Mouse (Mus musculus) heart, embryonic 12.5 days (tissue): ENCODE data around the gene Tnfrsf1b. TPM values are rescaled to one million over a fixed set of nuclear protein-coding genes. Genes with fewer than 3 reads are reported as not detected.

Experiments used
- ATAC-seq: fragments of 200-750 bp; cut with Nextera tagmentation; 2 replicates; pipeline ENCODE4 v1.8.0; 2017; ENCODE audit warnings: moderate TSS enrichment, moderate library complexity; ENCODE audit not compliant: insufficient number of reproducible peaks, low FRiP score
- H3K27ac ChIP-seq: fragments of 300-500 bp; sonication (generic); 2 replicates; pipeline ENCODE4 v1.5.1; 2016; ENCODE audit warnings: mild to moderate bottlenecking, moderate library complexity; ENCODE audit not compliant: poor library complexity, severe bottlenecking
- H3K27me3 ChIP-seq: fragments of 300-500 bp; sonication (generic); replicated peaks from 2 replicates; pipeline ENCODE4 v1.6.1; 2016; ENCODE audit warnings: mild to moderate bottlenecking, moderate library complexity
- H3K36me3 ChIP-seq: fragments of 300-500 bp; sonication (generic); 2 replicates; pipeline ENCODE4 v1.6.1; 2016; ENCODE audit warnings: mild to moderate bottlenecking, moderate library complexity
- H3K4me1 ChIP-seq: fragments of 300-500 bp; sonication (generic); replicated peaks from 2 replicates; pipeline ENCODE4 v1.6.1; 2016; ENCODE audit warnings: mild to moderate bottlenecking
- H3K4me2 ChIP-seq: fragments of 300-500 bp; sonication (generic); 2 replicates; pipeline ENCODE4 v1.6.1; 2016; ENCODE audit warnings: mild to moderate bottlenecking, moderate library complexity
- H3K4me3 ChIP-seq: fragments of 300-500 bp; sonication (generic); 2 replicates; pipeline ENCODE4 v1.5.1; 2016; ENCODE audit warnings: mild to moderate bottlenecking
- H3K9ac ChIP-seq: fragments of 300-500 bp; sonication (generic); 2 replicates; pipeline ENCODE4 v1.6.1; 2016; ENCODE audit warnings: mild to moderate bottlenecking, moderate library complexity
- H3K9me3 ChIP-seq: fragments of 300-500 bp; sonication (generic); replicated peaks from 2 replicates; pipeline ENCODE4 v1.6.1; 2016; ENCODE audit warnings: mild to moderate bottlenecking, moderate library complexity
- WGBS: fragments of 180-500 bp; shearing (Covaris S2); methylation state at CpG from one replicate; pipeline ENCODE4 v1.1.7; 2016; 5-methylcytosine and 5-hydroxymethylcytosine counted together
- polyA plus RNA-seq: library from polyadenylated mRNA; unstranded; fragments of >200 nt; fragmentation: Nextera tagmentation; extraction: Ambion mirVana; gene quantifications from 2 replicates; pipeline ENCODE4 v1.2.1, GENCODE M21; 2016

Tnfrsf1b gene
- polyA plus RNA-seq, 1 experiment from 2014 or later, result 3.8 TPM

GRCm38 (mm10) chr4:145276368-145277249, 29.9 kb upstream of the Tnfrsf1b start:
- no peak overlapping the region for H3K9ac ChIP-seq
- no peaks in the 10 kb centered on the region for H3K27me3 ChIP-seq
- H3K4me2 ChIP-seq, result no peak overlapping the region
- WGBS, result 75% methylated on average over 6 of the region's 6 CpGs
- no peak for ATAC-seq
- 0 out of 2 replicates have a peak, but pooled peaks cover 4% of the 10 kb centered on the region for H3K9me3 ChIP-seq
- no peaks in the 10 kb centered on the region for H3K36me3 ChIP-seq
- H3K27ac ChIP-seq, result no peak overlapping the region
- H3K4me3 ChIP-seq, result no peak overlapping the region
- no peaks in the 10 kb centered on the region for H3K4me1 ChIP-seq

GRCm38 (mm10) chr4:145274887-145275286, 28.2 kb upstream of the Tnfrsf1b start:
- WGBS, result 81% methylated on average over 5 of the region's 5 CpGs
- H3K4me1 ChIP-seq, result no peaks in the 10 kb centered on the region
- H3K9ac ChIP-seq, result no peak overlapping the region
- H3K9me3 ChIP-seq, result 0 out of 2 replicates have a peak, but pooled peaks cover 4% of the 10 kb centered on the region
- no peak for ATAC-seq
- H3K27me3 ChIP-seq, result no peaks in the 10 kb centered on the region
- no peak overlapping the region for H3K4me2 ChIP-seq
- H3K4me3 ChIP-seq, result no peak overlapping the region
- H3K36me3 ChIP-seq, result no peaks in the 10 kb centered on the region
- H3K27ac ChIP-seq, result no peak overlapping the region

- Histone ChIP-seq H3K4me2 (no peak overlapping the region), H3K27ac (no peak overlapping the region), H3K9me3 (0 out of 2 replicates have a peak, but pooled peaks cover 4% of the 10 kb centered on the region), H3K4me1 (no peaks in the 10 kb centered on the region), H3K4me3 (no peak overlapping the region), H3K27me3 (no peaks in the 10 kb centered on the region), H3K9ac (no peak overlapping the region), H3K36me3 (no peaks in the 10 kb centered on the region)
- 80% methylated on average over 5 of the region's 5 CpGs for WGBS
- no peak for ATAC-seq
These were observed 27.3 kb upstream of the Tnfrsf1b start for GRCm38 (mm10) chr4:145273923-145274322.

GRCm38 (mm10) chr4:145272763-145273162, 26.1 kb upstream of the Tnfrsf1b start:
- Histone ChIP-seq H3K27me3 (no peaks in the 10 kb centered on the region), H3K4me3 (no peak overlapping the region), H3K9ac (no peak overlapping the region), H3K4me2 (no peak overlapping the region), H3K4me1 (no peaks in the 10 kb centered on the region), H3K36me3 (no peaks in the 10 kb centered on the region), H3K9me3 (0 out of 2 replicates have a peak, but pooled peaks cover 4% of the 10 kb centered on the region), H3K27ac (no peak overlapping the region)
- WGBS, result 62% methylated on average over 1 of the region's 1 CpGs
- no peak for ATAC-seq

DNA sequence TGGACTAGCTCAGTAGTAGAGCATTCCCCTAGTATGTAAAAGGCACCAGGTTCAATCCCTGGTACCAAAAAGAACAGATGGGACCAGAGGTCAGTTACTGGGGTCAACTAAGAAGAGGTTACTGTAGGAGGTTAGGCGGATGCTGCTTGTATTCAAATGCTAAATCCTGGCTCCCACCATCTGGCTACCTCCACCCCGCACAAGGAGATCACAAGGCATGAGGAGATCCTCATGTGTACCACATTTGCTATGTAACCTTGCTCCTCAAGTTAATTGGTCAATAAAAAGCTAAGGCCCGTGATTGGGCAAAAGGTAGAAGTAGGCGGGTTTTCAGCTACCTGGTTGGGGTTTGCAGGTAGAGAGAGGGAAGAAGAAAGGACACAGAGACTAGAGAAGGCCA, 25.0 kb upstream of the Tnfrsf1b start:
- no peaks in the 10 kb centered on the region for H3K36me3 ChIP-seq
- WGBS, result 77% methylated on average over 4 of the region's 4 CpGs
- H3K4me2 ChIP-seq, result no peak overlapping the region
- no peak overlapping the region for H3K4me3 ChIP-seq
- ATAC-seq, result no peak
- H3K9ac ChIP-seq, result no peak overlapping the region
- no peaks in the 10 kb centered on the region for H3K4me1 ChIP-seq
- H3K27me3 ChIP-seq, result no peaks in the 10 kb centered on the region
- 0 out of 2 replicates have a peak, but pooled peaks cover 4% of the 10 kb centered on the region for H3K9me3 ChIP-seq
- H3K27ac ChIP-seq, result no peak overlapping the region

DNA sequence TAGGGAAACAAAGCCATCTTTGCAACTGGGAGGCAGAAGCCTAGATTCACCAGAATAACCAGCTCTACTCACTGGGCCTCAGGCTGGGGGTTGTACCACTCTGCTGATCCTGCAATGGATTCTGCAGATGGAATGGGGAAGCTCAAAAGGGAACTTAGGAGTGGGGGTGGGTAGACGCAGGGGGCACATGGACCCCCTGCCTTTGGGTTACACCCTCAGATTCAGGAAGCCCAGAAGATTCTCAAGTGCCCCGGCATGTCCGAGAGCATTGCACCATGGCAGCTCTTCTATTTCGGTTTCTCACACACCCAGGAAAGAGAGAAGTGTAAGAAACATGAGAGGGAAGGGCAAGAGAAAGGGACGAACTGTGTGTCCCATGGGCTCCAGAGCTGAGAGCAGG, 23.5 kb upstream of the Tnfrsf1b start:
- Histone ChIP-seq H3K4me3 (no peak overlapping the region), H3K27ac (no peak overlapping the region), H3K9me3 (no peaks in the 10 kb centered on the region), H3K4me1 (no peaks in the 10 kb centered on the region), H3K36me3 (no peaks in the 10 kb centered on the region), H3K9ac (no peak overlapping the region), H3K27me3 (0 out of 2 replicates have a peak, but pooled peaks cover 3% of the 10 kb centered on the region), H3K4me2 (no peak overlapping the region)
- 76% methylated on average over 5 of the region's 5 CpGs for WGBS
- ATAC-seq, result no peak

DNA sequence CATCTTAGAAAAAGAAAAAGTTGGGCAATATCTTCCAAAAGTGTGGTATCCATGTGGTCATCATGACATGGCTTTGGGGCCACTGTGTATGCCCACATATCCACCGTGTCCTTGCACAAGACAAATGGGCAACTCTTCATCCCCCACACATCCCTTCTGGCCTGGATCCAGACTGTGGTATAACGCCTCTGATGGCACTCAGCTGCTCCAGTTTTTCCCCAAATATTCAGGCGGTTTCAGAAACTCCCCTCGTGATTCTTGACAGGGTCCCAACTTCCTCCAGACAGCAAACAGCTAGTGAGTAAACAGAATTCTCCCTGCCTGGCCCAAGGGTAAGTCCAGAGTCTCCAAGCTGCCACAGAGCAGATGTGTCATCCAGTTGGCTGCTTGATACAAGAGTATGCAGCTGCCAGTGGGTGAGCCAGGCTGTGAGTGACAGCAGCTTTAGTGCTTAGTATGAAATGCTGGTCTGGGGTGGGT, 21.0 kb upstream of the Tnfrsf1b start:
- WGBS, result 61% methylated on average over 4 of the region's 4 CpGs
- no peak overlapping the region for H3K9ac ChIP-seq

GRCm38 (mm10) chr4:145266505-145266904, 19.8 kb upstream of the Tnfrsf1b start:
- Histone ChIP-seq H3K27me3 (0 out of 2 replicates have a peak, but pooled peaks cover 3% of the 10 kb centered on the region), H3K36me3 (no peaks in the 10 kb centered on the region), H3K4me2 (no peak overlapping the region), H3K9ac (no peak overlapping the region), H3K27ac (no peak overlapping the region), H3K9me3 (no peaks in the 10 kb centered on the region), H3K4me1 (no peaks in the 10 kb centered on the region), H3K4me3 (no peak overlapping the region)
- 70% methylated on average over 4 of the region's 4 CpGs for WGBS
- ATAC-seq, result no peak

More for the DNA sequence above, 21.0 kb upstream of the Tnfrsf1b start:
- H3K4me2 ChIP-seq, result no peak overlapping the region
- H3K27me3 ChIP-seq, result 0 out of 2 replicates have a peak, but pooled peaks cover 3% of the 10 kb centered on the region
- no peaks in the 10 kb centered on the region for H3K36me3 ChIP-seq
- no peak overlapping the region for H3K27ac ChIP-seq
- no peak for ATAC-seq
- no peaks in the 10 kb centered on the region for H3K9me3 ChIP-seq
- no peaks in the 10 kb centered on the region for H3K4me1 ChIP-seq
- H3K4me3 ChIP-seq, result no peak overlapping the region

DNA sequence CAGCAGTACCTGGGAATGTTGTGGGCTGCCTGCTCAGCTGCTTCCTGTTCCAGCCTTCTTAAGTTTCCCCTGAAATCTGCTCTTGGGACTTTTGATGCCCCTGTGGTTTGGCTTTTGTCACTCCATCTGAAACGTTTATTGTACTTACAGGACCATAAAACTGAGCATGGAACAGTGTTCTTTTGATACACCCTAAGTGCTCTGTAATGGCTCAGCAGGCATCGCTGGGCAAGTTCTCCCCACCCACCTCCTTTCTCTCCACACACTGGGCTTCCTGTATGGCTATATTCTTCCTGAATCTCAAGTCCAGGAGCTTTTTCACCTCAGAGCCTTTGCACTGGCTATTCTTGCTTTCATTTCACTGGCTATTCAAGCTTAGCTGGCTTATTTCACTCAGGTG, 18.1 kb upstream of the Tnfrsf1b start:
- WGBS, result 39% methylated on average over 2 of the region's 2 CpGs
- no peak overlapping the region for H3K27ac ChIP-seq

GRCm38 (mm10) chr4:145263583-145263982, 16.9 kb upstream of the Tnfrsf1b start:
- Histone ChIP-seq H3K27ac (no peak overlapping the region), H3K4me3 (no peak overlapping the region), H3K9me3 (no peaks in the 10 kb centered on the region), H3K4me1 (no peaks in the 10 kb centered on the region), H3K27me3 (0 out of 2 replicates have a peak, but pooled peaks cover 3% of the 10 kb centered on the region), H3K9ac (no peak overlapping the region), H3K4me2 (no peak overlapping the region), H3K36me3 (no peaks in the 10 kb centered on the region)
- WGBS, result 76% methylated on average over 1 of the region's 1 CpGs
- ATAC-seq, result no peak

More for the DNA sequence above, 18.1 kb upstream of the Tnfrsf1b start:
- ATAC-seq, result no peak
- Histone ChIP-seq H3K4me3 (no peak overlapping the region), H3K9ac (no peak overlapping the region), H3K9me3 (no peaks in the 10 kb centered on the region), H3K27me3 (0 out of 2 replicates have a peak, but pooled peaks cover 3% of the 10 kb centered on the region), H3K4me2 (no peak overlapping the region), H3K4me1 (no peaks in the 10 kb centered on the region), H3K36me3 (no peaks in the 10 kb centered on the region)

DNA sequence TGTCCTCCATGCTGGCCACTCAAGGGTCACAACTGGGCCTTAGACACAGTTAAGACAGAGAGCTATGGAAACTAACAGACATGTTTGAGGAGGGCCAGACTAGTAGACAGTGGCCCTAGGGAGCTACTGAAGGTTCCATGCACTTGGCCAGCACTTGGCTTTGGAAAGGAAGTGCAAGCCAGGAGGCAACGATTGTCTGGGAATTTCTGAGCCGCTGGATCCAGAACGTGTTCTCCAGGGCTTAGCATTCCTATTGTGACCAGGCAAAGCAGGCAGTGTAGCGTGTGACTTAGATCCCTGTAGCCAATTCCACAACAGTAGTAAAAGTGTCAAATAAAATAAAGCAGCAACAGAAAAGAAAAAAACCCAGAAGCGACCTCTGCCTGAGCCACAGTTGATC, 14.1 kb upstream of the Tnfrsf1b start:
- Histone ChIP-seq H3K27ac (no peak overlapping the region), H3K4me1 (no peaks in the 10 kb centered on the region), H3K9me3 (no peaks in the 10 kb centered on the region), H3K4me3 (no peak overlapping the region), H3K9ac (no peak overlapping the region), H3K36me3 (no peaks in the 10 kb centered on the region), H3K4me2 (no peak overlapping the region), H3K27me3 (no peaks in the 10 kb centered on the region)
- 77% methylated on average over 5 of the region's 5 CpGs for WGBS
- ATAC-seq, result no peak
